Mouse (Mus musculus) heart, adult 11 months (tissue): Measurements from ENCODE around the gene Sgk2.
A peak's percentile ranks its signal among the peaks of the same experiment; 100 is the strongest.
"Not testable (repeated sequence)": the region's sequence is repeated elsewhere in the genome, so short reads cannot be mapped to it uniquely, and the experiment has no call there.

Source experiments
- DNase-seq: peaks from one replicate; pipeline ENCODE4 v3.0.0; 2022

Gene Sgk2

GRCm38 (mm10) chr2:162993881-162994616 lies 6.9 kb downstream of the Sgk2 start:
- DNase-seq, result no peak

GRCm38 (mm10) chr2:162998528-162999230 lies 11.5 kb downstream of the Sgk2 start:
- peak; percentile 89 for DNase-seq

- DNase-seq, result no peak
These were observed 12.6 kb downstream of the Sgk2 start for GRCm38 (mm10) chr2:162999744-163000143.

DNA sequence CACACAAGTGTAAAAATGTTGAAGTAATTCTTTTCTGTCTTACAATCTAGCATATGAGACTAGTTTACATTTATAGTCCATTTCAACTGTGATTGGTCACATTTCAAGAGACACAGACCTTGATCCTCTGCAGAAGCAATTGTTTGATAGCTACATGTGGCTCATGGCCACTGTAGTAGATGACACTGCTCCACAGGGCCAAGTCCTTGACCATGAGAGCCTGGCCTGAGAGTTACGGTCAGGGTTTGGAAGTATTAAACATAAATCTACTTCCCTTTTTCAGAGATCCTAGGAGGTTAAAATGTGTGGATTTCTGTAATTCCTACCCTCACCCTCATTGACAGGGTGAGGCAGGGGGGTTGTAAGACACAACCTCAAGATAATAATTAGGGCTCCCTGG lies 13.9 kb downstream of the Sgk2 start:
- no peak for DNase-seq

- no peak for DNase-seq
These were observed 20.2 kb downstream of the Sgk2 start for GRCm38 (mm10) chr2:163007299-163007698.

DNA sequence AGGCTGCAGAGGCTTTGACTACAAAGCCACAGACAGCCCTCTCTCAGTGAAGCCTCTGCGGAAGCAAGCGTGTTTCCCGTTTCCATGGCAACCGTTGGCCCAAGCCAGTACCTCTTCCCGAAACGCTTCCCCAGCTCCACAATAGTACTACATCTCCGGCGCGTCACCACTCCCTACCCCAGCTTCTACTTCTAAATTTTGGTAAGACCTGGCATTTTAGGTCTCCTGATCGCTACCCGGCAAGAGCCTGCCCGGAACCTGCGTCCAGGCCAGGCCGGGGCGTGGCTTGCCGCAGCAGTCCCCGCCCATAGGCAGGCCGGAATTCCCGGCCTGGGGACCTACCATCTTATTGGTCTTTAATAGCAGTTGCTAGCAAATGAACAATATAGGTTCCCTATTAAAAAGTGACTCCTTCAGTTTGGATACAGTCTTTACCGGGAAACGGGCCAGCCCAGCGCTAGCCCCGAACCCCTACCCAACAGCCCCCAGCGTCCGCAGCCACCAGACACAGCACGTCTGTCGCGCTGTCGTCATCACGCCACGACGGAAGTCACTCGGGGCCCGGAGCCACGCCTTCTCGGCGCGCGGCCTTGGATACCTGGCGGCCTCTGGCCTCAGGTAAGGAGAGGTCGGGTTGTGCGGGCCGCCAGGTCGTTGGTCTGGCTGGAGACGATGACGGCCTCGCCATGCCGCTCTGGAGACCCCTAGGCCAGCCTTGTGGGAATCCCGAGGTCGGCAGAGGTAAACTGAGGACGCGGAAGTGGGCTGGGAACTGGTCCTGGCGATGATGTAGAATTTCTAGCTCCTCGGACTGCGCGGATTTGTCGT lies 30.0 kb downstream of the Sgk2 start, which contains the start of gene Ift52:
Ift52 (plus strand) TSS at position 439 of the 828 bp plus-strand sequence.
- DNase-seq, result peak; percentile 99

DNA sequence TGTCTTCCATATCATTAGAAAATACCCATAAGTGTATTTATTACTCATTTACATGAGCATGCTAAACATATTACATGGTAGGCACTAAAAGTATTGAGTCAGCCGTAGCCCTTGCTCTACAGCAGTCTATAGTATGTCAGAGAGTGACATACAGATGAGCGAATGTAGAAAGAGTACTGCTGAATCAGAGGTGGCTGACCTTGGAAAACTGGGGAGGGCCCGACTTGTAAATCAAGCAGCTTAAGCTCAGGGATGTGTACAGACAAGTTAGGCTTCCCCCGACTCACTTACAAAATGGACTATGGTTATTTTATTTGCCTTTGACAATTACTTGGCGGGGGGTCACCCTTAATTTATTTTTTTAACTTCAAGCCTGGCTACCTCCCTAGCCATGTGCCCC lies 44.2 kb downstream of the Sgk2 start:
- no peak for DNase-seq

DNA sequence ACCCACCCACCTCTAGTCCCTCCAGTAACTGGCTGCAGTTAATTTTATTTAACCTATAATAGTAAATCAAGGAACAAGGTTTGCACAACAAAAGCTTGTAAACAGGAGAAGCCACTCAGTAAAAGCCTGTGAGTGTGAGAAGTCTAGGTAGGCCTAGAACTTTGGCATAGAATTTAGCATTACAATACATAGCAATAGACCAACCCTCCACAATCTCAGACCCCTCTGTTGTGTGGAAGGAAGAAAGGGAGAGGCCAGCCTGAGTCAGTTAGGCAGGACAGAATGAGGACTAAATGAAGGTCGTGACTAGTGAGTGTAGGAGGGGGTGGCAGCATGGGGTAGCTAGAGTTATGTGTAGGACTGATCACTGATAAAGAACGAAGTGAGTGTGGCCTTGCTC lies 44.6 kb downstream of the Sgk2 start:
- DNase-seq, result no peak

DNA sequence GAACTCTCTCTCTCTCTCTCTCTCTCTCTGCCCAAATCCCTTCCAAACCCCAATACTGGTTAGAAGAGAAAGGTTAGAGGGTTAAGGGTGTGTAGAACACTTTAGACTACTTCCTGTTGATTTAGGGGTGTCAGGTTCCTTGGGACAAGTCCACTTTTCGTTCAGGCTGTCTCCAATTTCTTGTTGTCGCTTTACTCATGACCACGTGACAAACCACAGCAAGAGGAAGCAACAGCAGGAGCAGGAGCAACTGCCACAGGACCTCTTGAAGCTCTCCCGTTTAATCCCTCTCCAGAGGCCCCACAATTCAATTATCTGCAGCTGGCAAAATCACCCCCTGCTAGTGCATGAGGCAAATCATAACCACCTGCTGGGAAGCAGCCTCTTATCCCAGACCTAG lies 45.5 kb downstream of the Sgk2 start:
- no peak for DNase-seq

DNA sequence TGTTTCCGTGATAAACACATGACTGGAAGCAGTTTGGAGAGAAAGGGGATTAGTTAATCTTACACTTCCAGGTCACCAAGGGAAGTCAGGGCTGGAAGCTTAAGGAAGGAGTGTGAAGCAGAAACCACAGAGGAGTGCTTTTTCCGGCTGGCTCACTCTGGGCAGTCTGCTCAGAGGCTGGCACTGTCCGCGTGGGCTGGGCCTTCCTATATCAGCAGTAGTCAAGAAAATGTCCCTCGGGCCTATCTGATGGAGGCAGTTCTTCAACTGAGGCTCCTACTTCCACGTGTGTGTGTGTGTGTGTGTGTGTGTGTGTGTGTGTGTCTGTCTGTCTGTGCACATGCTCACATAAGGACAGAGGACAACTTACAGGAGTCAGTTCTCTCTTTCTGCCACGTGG lies 52.8 kb downstream of the Sgk2 start:
- no peak for DNase-seq

- peak; percentile 95 for DNase-seq
These were observed 61.0 kb downstream of the Sgk2 start for GRCm38 (mm10) chr2:163048125-163048524.

- no peak for DNase-seq
These were observed 62.0 kb downstream of the Sgk2 start for GRCm38 (mm10) chr2:163049116-163049515.

- peak; percentile 73 for DNase-seq
These were observed 64.6 kb downstream of the Sgk2 start for GRCm38 (mm10) chr2:163051691-163052090.

DNA sequence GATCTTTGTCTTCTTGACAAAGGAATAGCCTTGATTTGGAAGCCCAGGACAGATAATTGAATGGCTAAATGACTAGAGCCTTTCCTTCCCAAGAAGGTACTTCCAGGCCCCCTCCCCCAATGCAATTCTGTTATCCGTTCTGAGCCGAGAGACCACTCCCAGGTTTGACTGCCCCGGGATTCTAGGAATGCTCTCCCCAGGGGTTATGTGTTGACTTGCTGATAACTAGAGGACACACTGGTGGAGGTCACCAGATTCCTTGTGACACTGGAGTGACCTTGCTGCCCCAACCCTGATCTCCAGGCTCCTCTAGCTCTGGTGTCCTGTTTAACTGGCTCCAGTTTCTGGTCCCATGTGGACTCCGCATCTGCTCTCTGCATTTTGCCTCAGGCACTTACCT lies 65.0 kb downstream of the Sgk2 start:
- no peak for DNase-seq

DNA sequence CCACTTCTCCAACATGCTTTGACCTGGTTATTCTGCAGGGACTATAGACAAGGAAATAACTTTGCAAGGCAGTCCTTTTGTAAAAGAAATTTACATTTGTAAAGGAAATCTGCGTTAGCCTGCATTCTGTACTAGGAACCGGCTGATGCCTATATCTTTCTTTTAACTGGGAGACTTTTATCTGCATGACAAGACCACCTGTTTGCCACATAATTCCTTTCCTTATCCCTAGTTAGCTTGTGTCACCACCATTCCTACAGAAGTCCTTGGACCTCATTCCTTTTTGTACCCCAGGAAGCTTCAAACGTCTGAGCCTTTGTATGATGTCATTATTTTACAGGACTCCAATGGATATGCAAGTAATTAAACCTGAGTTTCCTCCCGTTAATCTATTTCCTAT lies 65.7 kb downstream of the Sgk2 start:
- no peak for DNase-seq

- peak; percentile 99 for DNase-seq
These were observed 67.3 kb downstream of the Sgk2 start, which contains the start of gene Mybl2 for GRCm38 (mm10) chr2:163054335-163054840. Gene Mybl2 (plus strand): TSS chr2:163054687.

- no peak for DNase-seq
These were observed 67.9 kb downstream of the Sgk2 start for GRCm38 (mm10) chr2:163054891-163055494.

DNA sequence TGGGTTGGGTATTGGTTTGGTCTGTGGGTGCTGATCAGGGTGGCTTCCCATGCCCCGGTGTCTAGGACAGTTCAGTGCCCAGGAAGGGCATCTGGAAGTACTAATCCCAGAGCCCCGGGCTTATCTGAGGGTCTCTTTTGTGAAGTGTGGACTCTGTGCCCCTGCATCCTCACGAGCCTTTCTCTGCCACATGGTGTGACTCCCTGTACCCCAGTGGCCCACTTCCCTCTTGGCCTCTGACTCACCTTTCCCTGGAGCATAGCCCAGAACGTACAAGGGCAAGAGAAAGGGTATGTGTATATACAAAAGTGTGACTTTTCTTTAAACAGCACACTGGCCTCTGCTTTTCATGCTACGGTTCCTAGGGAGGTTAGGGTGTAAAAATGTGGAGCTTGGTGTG lies 68.6 kb downstream of the Sgk2 start:
- DNase-seq, result no peak

DNA sequence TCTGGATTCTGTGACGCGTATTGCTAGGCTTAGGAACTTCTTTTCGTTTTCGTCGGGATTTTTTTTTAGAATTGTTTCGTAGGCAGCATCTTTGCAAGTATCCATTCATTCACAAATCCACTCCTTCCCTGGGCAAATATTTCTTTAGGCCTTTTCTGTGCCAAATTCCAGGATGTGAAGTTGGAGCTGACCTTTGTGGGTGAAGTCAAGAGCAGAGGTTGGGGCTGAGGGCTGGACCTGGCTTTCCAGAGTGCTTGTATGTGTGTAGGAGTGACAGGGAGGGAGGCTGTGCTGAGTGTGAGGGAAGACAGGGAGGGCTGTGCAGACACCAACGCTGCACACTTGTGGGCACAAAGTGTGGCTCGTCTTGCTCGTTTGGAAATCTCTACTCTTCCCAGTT lies 69.5 kb downstream of the Sgk2 start:
- DNase-seq, result no peak

- not testable (repeated sequence) for DNase-seq
These were observed 71.9 kb downstream of the Sgk2 start for GRCm38 (mm10) chr2:163058981-163059380.

DNA sequence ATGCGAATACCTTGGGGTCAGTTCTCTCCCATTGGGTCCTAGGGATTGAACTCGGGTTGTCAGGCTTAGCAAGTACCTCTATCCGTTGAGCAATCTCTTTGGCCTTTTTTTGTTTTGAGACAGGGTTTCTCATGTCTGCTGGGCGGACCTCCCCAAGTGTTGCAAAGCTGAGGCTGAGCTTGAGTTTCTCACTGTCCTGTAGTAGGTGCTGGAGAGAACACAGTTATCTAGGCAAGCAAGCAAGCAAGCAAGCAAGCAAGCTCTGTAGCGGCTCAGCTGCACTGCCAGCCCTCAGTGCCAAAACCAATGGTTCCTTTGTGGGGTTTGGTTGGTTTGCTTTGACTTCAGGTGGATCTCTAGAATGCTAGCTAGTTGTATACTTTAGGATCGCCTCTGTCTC lies 73.5 kb downstream of the Sgk2 start:
- DNase-seq, result no peak

DNA sequence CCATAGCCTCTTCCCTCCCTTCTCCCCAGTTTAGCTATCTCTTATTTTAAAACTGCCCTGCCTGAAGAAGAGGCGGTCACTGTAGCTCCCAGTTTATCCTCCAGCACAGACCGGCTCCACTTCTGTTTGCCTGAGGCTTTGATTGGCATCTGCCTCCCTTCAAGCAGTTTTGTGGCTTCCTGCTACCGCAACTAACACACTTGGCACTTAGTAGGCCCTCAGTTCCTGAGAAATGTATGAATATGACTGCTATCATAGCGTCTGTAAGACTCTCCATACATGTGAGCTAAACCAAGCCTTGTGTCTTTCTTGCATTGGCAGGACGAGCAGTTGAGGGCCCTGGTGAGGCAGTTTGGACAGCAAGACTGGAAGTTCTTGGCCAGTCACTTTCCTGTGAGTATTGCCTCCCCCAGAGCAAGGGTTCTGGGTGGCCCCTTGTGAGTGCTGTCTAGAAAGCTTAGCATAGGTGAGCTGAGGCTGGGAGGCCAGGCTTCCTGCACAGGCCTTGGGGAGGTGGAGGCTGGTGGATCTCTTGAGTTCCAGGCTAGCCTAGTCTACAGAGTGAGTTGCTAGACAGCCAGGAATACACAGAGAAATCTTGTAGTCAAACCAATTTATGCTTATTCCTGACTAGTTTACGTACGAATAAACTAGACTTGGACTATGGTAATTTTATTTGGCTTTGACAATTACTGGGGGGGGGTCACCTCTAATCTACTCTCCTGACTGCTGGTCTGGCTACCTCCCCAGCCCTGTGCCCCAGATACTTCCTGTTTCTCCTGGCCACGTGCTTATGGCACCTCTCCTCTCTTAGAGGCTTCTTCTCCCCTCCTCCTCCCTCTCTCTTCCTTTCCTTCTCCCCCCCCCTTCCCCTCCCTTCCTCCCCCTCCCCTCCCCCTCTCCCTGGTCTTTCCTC lies 74.3 kb downstream of the Sgk2 start:
- DNase-seq, result no peak
